Mouse (Mus musculus) thymus, adult 2 months (tissue): ENCODE measurements at regions not wholly inside any gene's neighbourhood (a gene's known extent, or its start where the extent isn't known, plus 50 kb on each side); places are given as distances from the start of the nearest gene placed in this dataset.

Source experiments
- CTCF ChIP-seq: fragments of 200-500 bp; IDR thresholded peaks from 2 replicates; pipeline ENCODE4 v1.5.1; 2012; ENCODE audit warnings: mild to moderate bottlenecking, control low read depth, low read length, moderate library complexity, borderline replicate concordance; ENCODE audit not compliant: control insufficient read depth, poor library complexity, insufficient read depth; ENCODE audit errors: extremely low read depth
- POLR2A ChIP-seq: fragments of 200-500 bp; IDR thresholded peaks from 2 replicates; pipeline ENCODE4 v1.6.1; 2012; ENCODE audit warnings: mild to moderate bottlenecking, low read length, control low read depth, moderate library complexity; ENCODE audit not compliant: control insufficient read depth, poor library complexity, insufficient read depth; ENCODE audit errors: extremely low read depth

DNA sequence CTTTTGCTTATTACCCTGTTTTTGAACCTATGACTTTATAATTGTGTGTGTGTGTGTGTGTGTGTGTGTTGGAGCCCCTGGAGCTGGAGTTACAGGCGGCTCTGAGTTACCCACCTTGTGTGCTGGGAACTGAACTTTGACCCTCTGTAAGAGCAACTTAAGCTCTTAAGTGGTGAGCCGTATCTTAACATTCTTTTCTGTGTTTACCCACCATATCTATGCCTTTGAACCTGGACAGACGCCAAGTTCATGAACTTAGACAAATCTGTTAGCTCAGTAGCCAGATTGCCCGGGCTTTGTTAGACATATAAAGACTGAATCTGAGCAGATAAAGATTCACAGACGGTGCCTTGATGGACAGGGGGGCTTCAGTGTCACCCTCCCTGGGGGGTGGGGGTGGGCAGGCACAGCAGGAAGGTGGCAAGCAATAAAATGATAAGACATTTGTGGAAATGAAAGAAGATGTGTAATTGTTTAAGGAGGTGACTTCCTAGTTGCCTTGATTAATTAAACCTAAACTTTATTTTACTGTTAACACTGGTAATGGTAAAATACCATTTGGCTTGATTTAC lies 58.1 kb upstream of the Rasl11b start:
- TF ChIP-seq CTCF (no peak), POLR2A (no peak)
